ENCODE assay signal across 11 mouse cellular contexts in the genomic region with DNA sequence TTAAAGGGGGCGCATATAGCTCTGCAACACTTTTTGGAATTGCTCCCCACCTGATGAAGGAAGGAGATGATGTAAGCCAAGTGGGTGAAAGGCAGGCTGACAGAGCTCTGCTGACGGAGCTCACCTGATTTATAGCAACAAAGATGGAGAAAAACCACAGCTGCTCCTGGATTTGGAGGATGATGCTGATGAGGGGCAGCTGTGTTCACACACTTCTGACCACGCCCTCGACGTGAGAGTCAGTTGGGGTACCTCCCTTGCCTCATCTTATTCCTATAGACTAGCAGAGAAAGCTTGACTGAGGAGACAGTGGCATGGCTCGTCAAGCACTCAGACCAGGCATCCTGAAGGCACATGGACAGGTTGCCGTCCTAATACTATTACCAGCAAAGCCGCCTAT. TPM values are rescaled to one million over a fixed set of nuclear protein-coding genes. Genes with fewer than 3 reads are reported as not detected.
DNase-seq lines count a peak whose midpoint lies in the region; ATAC-seq and TF ChIP-seq lines count a peak whose summit lies in the region.
"Had no signal": no experiment of that assay in that cellular context is flagged by ENCODE, and none has a peak within 500 bp of the region (broad histone marks: within the 10 kb centered on the region; RNA-seq: fewer than 3 reads in every experiment).

A gene (minus strand): TSS at position 101 of the 400 bp plus-strand sequence.

- no peak for DNase-seq in frontal cortex, adult 2 months (ENCODE audit: extremely low spot score in 1 of 2, low spot score in 1 of 2)
- DNase-seq in frontal cortex, postnatal 25 days (ENCODE audit: low spot score in 2 of 2) = no peak
- no peak for DNase-seq in MEL (ENCODE audit: low read depth, low spot score)
- no peak for DNase-seq in hindbrain, postnatal 0 days (ENCODE audit: low spot score)
- DNase-seq in spleen, postnatal 10 days (ENCODE audit: low spot score in 2 of 2) = no peak
- no peak for DNase-seq in MN1 (ENCODE audit: low spot score)
- DNase-seq: cerebellum, adult 9-10 months; kidney, adult 2 months had no signal

- no peak for ATAC-seq in hindbrain, postnatal 0 days
- ATAC-seq in limb, embryonic 15.5 days (ENCODE audit: insufficient number of reproducible peaks, low FRiP score, low TSS enrichment, low read depth) = no peak
- no peak for ATAC-seq in monocyte, adult 5-6 weeks (replicated peaks; ENCODE audit: insufficient number of reproducible peaks, low FRiP score, low TSS enrichment, poor library complexity, severe bottlenecking)

- no peak for TF ChIP-seq EP300 in MEL (IDR thresholded peaks at IDR 0.05; ENCODE audit: low read depth in 1 of 2, low read length in 2 of 2)

- H3K27ac ChIP-seq in MEL (ENCODE audit: control insufficient read depth, low read depth, low read length) = no peak within 1 kb of the TSS
- no peak within 1 kb of the TSS for H3K27ac ChIP-seq in hindbrain, postnatal 0 days
- no peak within 1 kb of the TSS for H3K27ac ChIP-seq in limb, embryonic 15.5 days

- H3K4me3 ChIP-seq in MEL (ENCODE audit: control insufficient read depth in 1 of 2, insufficient read depth in 1 of 2, low read depth in 2 of 2, low read length in 2 of 2) = no peak within 1 kb of the TSS
- no peak within 1 kb of the TSS for H3K4me3 ChIP-seq in hindbrain, postnatal 0 days (ENCODE audit: low read length)
- H3K4me3 ChIP-seq in limb, embryonic 15.5 days = no peak within 1 kb of the TSS
- H3K4me3 ChIP-seq: megakaryocyte, embryonic 14.5 days had no signal

- TF ChIP-seq RAD21 in MEL (IDR thresholded peaks at IDR 0.05; ENCODE audit: low read depth, low read length) = no peak

- no peaks in the 10 kb centered on the region for H3K4me1 ChIP-seq in MEL (ENCODE audit: control insufficient read depth in 1 of 2, insufficient read depth in 2 of 2, low read length in 2 of 2)
- H3K4me1 ChIP-seq in hindbrain, postnatal 0 days (ENCODE audit: insufficient read depth, low read length) = no peaks in the 10 kb centered on the region
- H3K4me1 ChIP-seq in limb, embryonic 15.5 days = no peaks in the 10 kb centered on the region
- H3K4me1 ChIP-seq: megakaryocyte, embryonic 14.5 days had no signal

- no peak for TF ChIP-seq CTCF in MEL (IDR thresholded peaks at IDR 0.05 in 2 of 3, conservative IDR thresholded peaks at IDR 0.05 in 1 of 3; ENCODE audit: control insufficient read depth in 1 of 3, insufficient read depth in 1 of 3, low read depth in 2 of 3, low read length in 3 of 3, poor library complexity in 1 of 3, severe bottlenecking in 1 of 3)
- TF ChIP-seq CTCF in hindbrain, postnatal 0 days (IDR thresholded peaks at IDR 0.05; ENCODE audit: low read depth) = no peak

- H3K9me3 ChIP-seq in MEL (replicated peaks; ENCODE audit: insufficient read depth, low read length) = no peaks in the 10 kb centered on the region
- no peaks in the 10 kb centered on the region for H3K9me3 ChIP-seq in hindbrain, postnatal 0 days (ENCODE audit: low read length)
- no peaks in the 10 kb centered on the region for H3K9me3 ChIP-seq in limb, embryonic 15.5 days
- H3K9me3 ChIP-seq: megakaryocyte, embryonic 14.5 days had no signal

- WGBS in hindbrain, postnatal 0 days = 75% methylated on average over 8 of the region's 8 CpGs
- 55% methylated on average over 8 of the region's 8 CpGs for WGBS in limb, embryonic 15.5 days

- no peaks in the 10 kb centered on the region for H3K36me3 ChIP-seq in MEL (ENCODE audit: control insufficient read depth in 1 of 2, insufficient read depth in 2 of 2, low read length in 2 of 2)
- no peaks in the 10 kb centered on the region for H3K36me3 ChIP-seq in hindbrain, postnatal 0 days (ENCODE audit: insufficient read depth, low read length)
- no peaks in the 10 kb centered on the region for H3K36me3 ChIP-seq in limb, embryonic 15.5 days

- no peak within 1 kb of the TSS for H3K4me2 ChIP-seq in hindbrain, postnatal 0 days (ENCODE audit: low read depth, low read length)
- H3K4me2 ChIP-seq in limb, embryonic 15.5 days = no peak within 1 kb of the TSS

- TF ChIP-seq POLR2A in MEL (IDR thresholded peaks at IDR 0.05; ENCODE audit: control insufficient read depth in 1 of 2, insufficient read depth in 1 of 2, low read depth in 1 of 2, low read length in 2 of 2, poor library complexity in 1 of 2) = no peak

- H3K27me3 ChIP-seq in MEL (ENCODE audit: control insufficient read depth in 1 of 2, insufficient read depth in 2 of 2, low read length in 2 of 2) = peaks cover 0 to 3% of the 10 kb centered on the region in 2 experiments; a peak in 2 of 4 replicates
- no peaks in the 10 kb centered on the region for H3K27me3 ChIP-seq in hindbrain, postnatal 0 days (ENCODE audit: insufficient read depth, low read length)
- H3K27me3 ChIP-seq in limb, embryonic 15.5 days = peaks cover 4% of the 10 kb centered on the region; the same call in 1 of the 2 replicates

- no peak within 1 kb of the TSS for H3K9ac ChIP-seq in MEL (ENCODE audit: control insufficient read depth, low read depth, low read length, poor library complexity, severe bottlenecking)
- no peak within 1 kb of the TSS for H3K9ac ChIP-seq in hindbrain, postnatal 0 days (replicated peaks; ENCODE audit: low read length)
- H3K9ac ChIP-seq in limb, embryonic 15.5 days = no peak within 1 kb of the TSS

- H3K79me2 ChIP-seq in MEL (ENCODE audit: control insufficient read depth, insufficient read depth, low read length, poor library complexity) = no peaks in the 10 kb centered on the region

TF ChIP-seq in MEL, 35 proteins besides CTCF, POLR2A, EP300 and RAD21:
- TF ChIP-seq KAT2A (conservative IDR thresholded peaks at IDR 0.05; ENCODE audit: low read depth, low read length) = no peak
- no peak for TF ChIP-seq ZKSCAN1 (IDR thresholded peaks at IDR 0.05; ENCODE audit: low read depth, low read length)
- no peak for TF ChIP-seq POLR2AphosphoS2 (IDR thresholded peaks at IDR 0.05; ENCODE audit: low read length)
- TF ChIP-seq UBTF (IDR thresholded peaks at IDR 0.05; ENCODE audit: borderline replicate concordance, insufficient read depth, low read depth, low read length) = no peak
- TF ChIP-seq TCF12 (IDR thresholded peaks at IDR 0.05; ENCODE audit: low read depth, low read length) = no peak
- TF ChIP-seq SIN3A (IDR thresholded peaks at IDR 0.05; ENCODE audit: low read length) = no peak
- no peak for TF ChIP-seq E2F4 (IDR thresholded peaks at IDR 0.05; ENCODE audit: borderline replicate concordance, low read depth, low read length)
- TF ChIP-seq JUND (IDR thresholded peaks at IDR 0.05; ENCODE audit: low read depth, low read length) = no peak
- no peak for TF ChIP-seq ZMIZ1 (IDR thresholded peaks at IDR 0.05; ENCODE audit: low read depth, low read length)
- no peak for TF ChIP-seq CHD1 (IDR thresholded peaks at IDR 0.05; ENCODE audit: low read depth, low read length)
- no peak for TF ChIP-seq CHD2 (IDR thresholded peaks at IDR 0.05; ENCODE audit: low read length)
- no peak for TF ChIP-seq GATA1 (IDR thresholded peaks at IDR 0.05; ENCODE audit: low read depth, low read length)
- TF ChIP-seq RCOR1 (IDR thresholded peaks at IDR 0.05; ENCODE audit: low read depth, low read length) = no peak
- no peak for TF ChIP-seq ZC3H11A (IDR thresholded peaks at IDR 0.05; ENCODE audit: low read depth, low read length)
- TF ChIP-seq MEF2A (IDR thresholded peaks at IDR 0.05; ENCODE audit: extremely low read depth, insufficient replicate concordance, low read depth, low read length, poor library complexity, severe bottlenecking) = no peak
- TF ChIP-seq MYB (IDR thresholded peaks at IDR 0.05; ENCODE audit: low read depth, low read length) = no peak

RNA-seq across cellular contexts. Expression of the gene that starts here (rescaled TPM):
- polyA plus RNA-seq in frontal cortex, adult 2 months (2012; rRNA removed) = 42.2 and 45.7 TPM in 2 replicates
- 13.8 and 19.0 TPM in 2 replicates for total RNA-seq in MEL (2012; rRNA removed)
- polyA plus RNA-seq in MEL (2012; ENCODE audit: insufficient read depth in 1 of 2, insufficient read length in 2 of 2, low read depth in 1 of 2, low replicate concordance in 2 of 2, missing spikeins in 1 of 2) = 10 to 100 TPM in 1 of 2 experiments, not detected in 1; 11.2 TPM
- 92.9 and 97.9 TPM in 2 replicates for total RNA-seq in hindbrain, postnatal 0 days (2014; rRNA removed)
- 143 and 152 TPM in 2 replicates for polyA plus RNA-seq in hindbrain, postnatal 0 days (2015; fragmentation: Nextera tagmentation; extraction: Ambion mirVana)
- polyA plus RNA-seq in limb, embryonic 15.5 days (2015; fragmentation: Nextera tagmentation; extraction: Ambion mirVana) = 16.6 and 20.1 TPM in 2 replicates
- 0.86 TPM in 1 of 3 replicates, not detected in the others for total RNA-seq in monocyte, adult 5-6 weeks (2017)
